Mouse (Mus musculus) forebrain, embryonic 12.5 days (tissue): ENCODE data around the gene Mgme1. TPM values are rescaled to one million over a fixed set of nuclear protein-coding genes. Genes with fewer than 3 reads are reported as not detected.
A peak's percentile ranks its signal among the peaks of the same experiment; 100 is the strongest.

Source experiments
- ATAC-seq: fragments of 200-750 bp; cut with Nextera tagmentation; 2 replicates; pipeline ENCODE4 v1.8.0; 2017; ENCODE audit warnings: moderate TSS enrichment; ENCODE audit not compliant: low FRiP score
- H3K27ac ChIP-seq: fragments of 300-500 bp; sonication (generic); 2 replicates; pipeline ENCODE4 v1.5.1; 2016; ENCODE audit warnings: mild to moderate bottlenecking
- H3K27me3 ChIP-seq: fragments of 300-500 bp; sonication (generic); 2 replicates; pipeline ENCODE4 v1.6.1; 2016; ENCODE audit warnings: mild to moderate bottlenecking
- H3K36me3 ChIP-seq: fragments of 300-500 bp; sonication (generic); replicated peaks from 2 replicates; pipeline ENCODE4 v1.6.1; 2016; ENCODE audit warnings: mild to moderate bottlenecking
- H3K4me1 ChIP-seq: fragments of 300-500 bp; sonication (generic); 2 replicates; pipeline ENCODE4 v1.6.1; 2016
- H3K4me2 ChIP-seq: fragments of 300-500 bp; sonication (generic); 2 replicates; pipeline ENCODE4 v1.6.1; 2016; ENCODE audit warnings: mild to moderate bottlenecking, moderate library complexity
- H3K4me3 ChIP-seq: fragments of 300-500 bp; sonication (generic); replicated peaks from 2 replicates; pipeline ENCODE4 v1.5.1; 2016; ENCODE audit warnings: mild to moderate bottlenecking
- H3K9ac ChIP-seq: fragments of 300-500 bp; sonication (generic); 2 replicates; pipeline ENCODE4 v1.6.1; 2016; ENCODE audit warnings: mild to moderate bottlenecking
- H3K9me3 ChIP-seq: fragments of 300-500 bp; sonication (generic); 2 replicates; pipeline ENCODE4 v1.6.1; 2016
- WGBS: fragments of 180-500 bp; shearing (Covaris S2); methylation state at CpG from one replicate; pipeline ENCODE4 v1.1.7; 2016; 5-methylcytosine and 5-hydroxymethylcytosine counted together
- polyA plus RNA-seq: library from polyadenylated mRNA; unstranded; fragments of >200 nt; fragmentation: Nextera tagmentation; extraction: Ambion mirVana; gene quantifications from 2 replicates; pipeline ENCODE4 v1.2.1, GENCODE M21; 2016

The Mgme1 gene
- polyA plus RNA-seq = 17.5 and 17.9 TPM in 2 replicates

DNA sequence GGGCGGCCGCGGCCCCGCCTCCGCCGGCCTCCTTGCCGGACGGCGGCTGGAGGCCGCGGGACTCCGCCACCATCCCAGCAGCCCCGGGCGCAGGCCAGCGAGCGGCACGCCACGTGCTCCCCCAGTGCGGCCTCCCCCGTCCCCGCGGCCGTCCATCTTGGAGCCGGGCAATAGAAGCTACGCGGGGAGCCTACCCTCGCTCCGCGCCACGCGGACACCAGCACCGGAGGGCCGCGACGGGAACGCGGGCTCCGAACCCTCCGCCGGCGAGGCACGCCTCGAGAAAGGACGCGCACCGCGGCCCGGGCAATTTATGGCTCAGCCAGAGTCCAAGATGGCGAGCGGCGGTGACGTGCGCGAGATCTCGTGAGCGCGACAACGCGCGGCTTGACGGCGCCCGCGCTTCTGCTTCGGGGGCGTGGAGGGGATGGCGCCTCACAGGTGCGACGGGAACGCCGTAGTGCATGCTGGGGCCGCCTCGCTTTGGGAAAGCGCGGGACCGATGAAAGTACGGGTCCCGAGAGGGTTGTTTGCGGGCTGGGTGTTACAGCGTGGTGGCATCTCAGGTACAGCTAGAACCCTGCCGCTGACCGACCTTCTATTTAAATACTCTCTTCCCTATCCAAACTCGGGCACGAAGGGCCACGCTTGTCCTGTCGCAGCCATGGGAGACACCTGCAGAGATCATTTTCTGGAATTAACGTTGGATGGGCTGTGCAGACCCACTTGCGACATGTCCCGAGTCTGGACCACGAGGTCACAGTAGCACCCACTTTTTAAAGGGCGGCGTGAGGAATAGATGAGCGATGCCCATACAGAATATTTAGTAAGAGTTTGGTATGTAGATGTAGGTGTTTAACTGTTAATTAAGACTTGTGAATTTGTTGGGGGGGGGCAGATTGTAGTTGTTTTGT, at the start of gene Mgme1, which contains the start of gene Snx5:
TSS of gene Mgme1 (plus strand) at position 157 of the 914 bp plus-strand sequence.
TSS of gene Snx5 (minus strand) at position 400 of the 914 bp plus-strand sequence.
- Histone ChIP-seq H3K27me3 (no peaks in the 10 kb centered on the region), H3K27ac (peak within 1 kb of the TSS; percentile 90), H3K9me3 (no peaks in the 10 kb centered on the region), H3K4me1 (peaks cover 41% of the 10 kb centered on the region), H3K36me3 (no peaks in the 10 kb centered on the region), H3K9ac (peak within 1 kb of the TSS; percentile 98), H3K4me3 (peak within 1 kb of the TSS; percentile 88), H3K4me2 (peak within 1 kb of the TSS; percentile 60)
- peak; percentile 97 for ATAC-seq
- WGBS = under 1% methylated on average over 86 of the region's 93 CpGs

DNA sequence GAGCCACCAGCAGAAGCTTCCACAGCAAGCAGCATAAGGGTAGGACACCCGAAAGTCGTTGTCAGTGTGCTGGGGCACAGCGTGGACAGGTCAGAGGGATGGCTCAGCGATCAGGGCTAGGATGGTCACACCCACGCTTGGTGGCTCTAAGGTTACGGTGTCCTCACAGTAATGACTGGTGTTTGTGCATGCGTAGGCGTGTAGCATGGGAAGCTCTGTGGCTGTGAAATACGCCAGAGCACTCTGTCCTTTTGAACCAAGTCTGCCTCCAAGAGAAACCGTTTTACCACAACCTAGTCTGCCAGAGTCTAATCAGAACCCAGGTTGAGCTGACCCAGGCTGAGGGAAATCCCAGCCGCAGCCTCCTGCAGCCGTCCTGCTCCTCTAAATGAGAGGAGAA, 46.1 kb upstream of the Mgme1 start:
- no peak for ATAC-seq
- no peak overlapping the region for H3K27ac ChIP-seq
- no peak overlapping the region for H3K4me2 ChIP-seq
- no peaks in the 10 kb centered on the region for H3K27me3 ChIP-seq
- H3K9me3 ChIP-seq = no peaks in the 10 kb centered on the region
- no peak overlapping the region for H3K4me3 ChIP-seq
- no peaks in the 10 kb centered on the region for H3K36me3 ChIP-seq
- H3K4me1 ChIP-seq = no peaks in the 10 kb centered on the region
- WGBS = 71% methylated on average over 12 of the region's 12 CpGs
- no peak overlapping the region for H3K9ac ChIP-seq

DNA sequence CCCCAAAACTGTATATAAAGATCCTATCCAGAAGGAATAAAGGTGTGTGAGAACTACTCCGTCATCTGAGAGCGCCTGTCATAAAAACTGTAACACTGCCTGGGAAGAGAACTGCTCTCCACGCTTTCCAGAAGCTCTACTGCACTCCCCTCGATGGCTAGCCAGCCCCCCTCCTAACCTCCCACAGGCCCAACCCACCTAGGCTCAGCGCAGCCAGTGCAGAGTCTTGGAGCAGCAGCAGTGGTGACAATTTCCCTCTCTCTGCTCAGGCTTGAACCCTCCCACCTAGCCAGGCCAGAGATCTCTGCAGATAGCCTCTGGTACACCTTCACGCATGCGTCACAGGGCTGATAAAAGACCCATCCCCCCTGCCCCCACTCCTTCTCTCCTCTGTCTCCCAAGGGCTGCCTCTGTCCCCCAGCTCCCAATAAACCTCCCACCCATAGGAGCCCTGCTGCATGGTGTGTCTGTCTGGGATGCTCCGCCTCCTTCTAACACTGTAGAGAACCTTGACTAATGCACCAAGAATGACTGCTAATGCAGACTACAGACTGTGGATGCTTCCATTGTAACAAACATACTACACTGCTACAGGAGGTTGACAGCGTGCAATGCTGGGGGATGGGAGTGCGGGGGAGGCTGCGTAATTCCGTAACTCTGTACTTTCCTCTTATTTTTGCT, 43.4 kb upstream of the Mgme1 start:
- no peak overlapping the region for H3K9ac ChIP-seq
- no peak overlapping the region for H3K27ac ChIP-seq
- 90% methylated on average over 12 of the region's 12 CpGs for WGBS
- no peak overlapping the region for H3K4me3 ChIP-seq
- no peak overlapping the region for H3K4me2 ChIP-seq
- no peaks in the 10 kb centered on the region for H3K36me3 ChIP-seq
- no peaks in the 10 kb centered on the region for H3K9me3 ChIP-seq
- no peak for ATAC-seq
- H3K4me1 ChIP-seq = no peaks in the 10 kb centered on the region
- H3K27me3 ChIP-seq = no peaks in the 10 kb centered on the region

DNA sequence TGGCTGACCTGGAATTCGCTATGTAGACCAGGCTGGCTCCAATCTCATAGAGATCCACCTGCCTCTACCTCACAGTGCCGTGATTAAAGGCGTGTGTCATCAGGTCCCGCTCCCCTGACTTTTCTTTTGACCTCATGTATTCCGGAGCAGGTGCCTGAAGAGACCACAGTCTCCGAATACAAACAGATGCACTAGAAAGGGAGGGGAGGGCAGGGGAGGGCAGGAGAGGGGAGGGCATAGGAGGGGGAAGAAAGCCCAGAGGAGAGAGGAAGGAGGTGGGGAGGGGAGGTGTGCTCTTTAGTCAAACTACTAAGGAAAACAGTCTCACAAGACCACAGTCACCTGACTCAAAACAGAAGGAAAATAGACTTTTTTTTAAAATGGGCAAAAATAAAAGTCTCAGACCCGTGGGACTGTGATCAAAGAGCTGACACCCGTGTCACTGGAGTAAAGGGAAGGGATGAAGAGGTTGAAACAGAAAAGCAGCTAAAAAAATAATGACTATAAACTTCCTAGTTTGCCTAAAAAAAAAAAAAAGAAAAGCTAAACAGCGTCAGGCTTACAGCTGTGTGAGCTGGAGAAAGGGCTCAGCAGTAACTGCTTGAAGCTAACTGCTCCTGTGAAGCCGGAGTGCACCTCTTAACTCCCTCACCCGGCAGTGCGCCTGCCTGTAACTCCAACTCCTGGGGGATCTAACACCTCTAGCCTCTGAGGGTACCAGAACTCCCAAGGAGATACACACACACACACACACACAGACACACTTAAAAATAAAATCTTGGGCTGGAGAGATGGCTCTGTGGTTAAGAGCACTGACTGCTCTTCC, 41.7 kb upstream of the Mgme1 start:
- no peak overlapping the region for H3K9ac ChIP-seq
- H3K4me3 ChIP-seq = no peak overlapping the region
- no peak for ATAC-seq
- WGBS = 77% methylated on average over 12 of the region's 12 CpGs
- no peaks in the 10 kb centered on the region for H3K27me3 ChIP-seq
- H3K4me1 ChIP-seq = no peaks in the 10 kb centered on the region
- no peaks in the 10 kb centered on the region for H3K9me3 ChIP-seq
- no peaks in the 10 kb centered on the region for H3K36me3 ChIP-seq
- H3K4me2 ChIP-seq = no peak overlapping the region
- no peak overlapping the region for H3K27ac ChIP-seq

DNA sequence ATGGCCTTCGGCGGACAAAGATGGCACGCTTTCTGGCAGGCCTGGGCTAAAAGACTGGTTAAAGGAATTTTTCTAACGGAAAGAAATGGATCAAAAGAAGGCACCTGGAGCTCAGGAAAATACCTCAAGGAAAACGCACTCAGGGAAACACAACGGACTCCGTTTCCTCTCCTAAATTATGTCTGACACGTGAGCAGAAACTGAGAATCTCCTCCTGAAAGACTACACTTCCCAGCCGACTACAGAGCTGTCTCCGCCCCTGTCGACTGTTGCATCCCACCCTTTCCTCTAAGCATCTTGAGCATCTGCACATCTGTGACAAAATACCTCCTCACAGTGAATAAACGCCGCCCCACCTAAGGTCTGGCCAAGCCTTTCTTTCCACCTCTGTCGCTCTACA, 40.8 kb upstream of the Mgme1 start:
- Histone ChIP-seq H3K9me3 (no peaks in the 10 kb centered on the region), H3K9ac (no peak overlapping the region), H3K4me3 (no peak overlapping the region), H3K4me2 (no peak overlapping the region), H3K27me3 (no peaks in the 10 kb centered on the region), H3K4me1 (no peaks in the 10 kb centered on the region), H3K27ac (no peak overlapping the region), H3K36me3 (no peaks in the 10 kb centered on the region)
- no peak for ATAC-seq
- 92% methylated on average over 14 of the region's 14 CpGs for WGBS

DNA sequence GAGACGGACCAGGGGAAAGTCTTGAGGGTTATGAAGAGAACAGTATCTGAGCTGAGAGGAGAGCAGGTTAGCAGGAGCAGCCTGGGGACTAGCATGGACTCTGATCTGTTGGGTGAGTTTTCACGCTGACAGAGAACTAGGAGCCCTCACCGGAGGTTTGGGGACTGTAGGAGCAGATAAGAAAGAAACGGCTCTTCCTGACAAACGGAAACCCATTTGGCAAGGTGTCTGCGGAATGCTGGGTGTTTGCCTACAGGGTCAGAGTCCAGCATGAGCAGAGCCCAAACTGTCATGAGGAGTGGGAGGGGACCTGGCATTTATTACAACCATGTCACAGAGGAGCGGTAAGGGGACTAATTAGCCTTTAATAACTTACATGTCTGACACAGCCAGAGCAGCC, 40.0 kb upstream of the Mgme1 start:
- no peaks in the 10 kb centered on the region for H3K9me3 ChIP-seq
- no peak overlapping the region for H3K9ac ChIP-seq
- H3K4me1 ChIP-seq = no peaks in the 10 kb centered on the region
- no peak for ATAC-seq
- no peak overlapping the region for H3K4me3 ChIP-seq
- H3K27ac ChIP-seq = no peak overlapping the region
- H3K36me3 ChIP-seq = no peaks in the 10 kb centered on the region
- no peak overlapping the region for H3K4me2 ChIP-seq
- WGBS = 84% methylated on average over 7 of the region's 7 CpGs
- no peaks in the 10 kb centered on the region for H3K27me3 ChIP-seq

DNA sequence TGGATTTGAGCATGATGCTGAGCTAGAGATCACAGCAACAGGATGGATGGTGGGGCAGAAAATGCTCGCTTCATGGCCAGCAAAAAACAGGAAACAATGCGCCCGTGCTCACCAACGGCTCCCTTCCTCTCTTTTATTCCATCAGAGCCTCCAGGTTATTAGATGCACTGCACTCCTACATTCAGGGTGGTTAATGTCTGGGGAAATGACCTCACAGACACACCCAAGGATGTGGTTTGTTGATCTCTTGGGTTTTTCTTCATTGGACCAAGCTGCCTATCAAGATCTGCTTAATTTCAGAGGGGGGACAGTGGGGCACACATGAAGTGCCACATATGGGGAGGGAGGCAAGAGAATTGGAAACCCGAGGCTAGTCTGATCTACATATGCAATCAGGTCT, 39.3 kb upstream of the Mgme1 start:
- Histone ChIP-seq H3K27me3 (no peaks in the 10 kb centered on the region), H3K36me3 (no peaks in the 10 kb centered on the region), H3K4me2 (no peak overlapping the region), H3K9me3 (no peaks in the 10 kb centered on the region), H3K4me3 (no peak overlapping the region), H3K9ac (no peak overlapping the region), H3K27ac (no peak overlapping the region), H3K4me1 (no peaks in the 10 kb centered on the region)
- 77% methylated on average over 5 of the region's 5 CpGs for WGBS
- ATAC-seq = no peak

DNA sequence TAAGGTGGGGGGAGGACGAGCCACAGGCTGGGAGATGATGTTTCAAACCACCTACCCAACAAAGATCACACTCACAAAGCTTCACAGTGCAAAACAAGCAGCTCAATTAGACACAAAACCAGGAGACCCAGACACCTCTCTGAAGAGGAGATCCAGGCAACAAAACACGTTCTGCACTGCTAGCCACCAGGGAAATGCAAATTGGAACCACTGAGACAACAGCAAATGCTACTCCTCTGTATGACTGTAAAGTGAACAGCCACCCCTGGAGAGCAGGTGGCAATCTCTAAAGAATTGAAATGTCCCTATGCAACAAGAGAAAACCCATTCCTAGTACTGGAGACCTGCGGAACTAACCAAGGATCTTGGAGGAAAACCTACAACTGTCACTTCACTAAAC, 36.9 kb upstream of the Mgme1 start:
- H3K9ac ChIP-seq = no peak overlapping the region
- H3K4me2 ChIP-seq = no peak overlapping the region
- WGBS = 58% methylated on average over 3 of the region's 3 CpGs
- ATAC-seq = no peak
- H3K9me3 ChIP-seq = no peaks in the 10 kb centered on the region
- no peak overlapping the region for H3K4me3 ChIP-seq
- 0 out of 2 replicates have a peak, but pooled peaks cover 2% of the 10 kb centered on the region for H3K4me1 ChIP-seq
- no peak overlapping the region for H3K27ac ChIP-seq
- no peaks in the 10 kb centered on the region for H3K27me3 ChIP-seq
- no peaks in the 10 kb centered on the region for H3K36me3 ChIP-seq

DNA sequence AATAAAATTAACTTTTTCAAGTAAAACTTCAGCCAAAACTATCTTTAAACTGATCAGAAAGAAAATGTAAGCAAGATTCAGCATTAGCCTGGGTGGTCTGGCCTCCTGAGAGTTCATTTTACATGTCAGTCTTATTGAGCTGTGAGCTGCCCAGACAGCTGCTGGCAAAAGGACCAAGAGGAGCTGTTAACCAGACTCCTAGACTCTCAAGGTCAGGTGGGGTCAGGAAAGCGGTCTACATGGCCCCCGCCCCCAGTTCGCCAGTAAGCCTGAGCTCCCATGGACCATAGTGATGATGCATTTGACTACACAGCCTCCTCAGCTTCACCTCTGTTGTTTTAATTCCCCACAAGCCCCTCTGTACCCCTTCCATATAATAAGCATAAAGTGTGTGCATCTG, 34.7 kb upstream of the Mgme1 start:
- Histone ChIP-seq H3K27me3 (no peaks in the 10 kb centered on the region), H3K9ac (no peak overlapping the region), H3K9me3 (no peaks in the 10 kb centered on the region), H3K27ac (no peak overlapping the region), H3K4me2 (no peak overlapping the region), H3K36me3 (no peaks in the 10 kb centered on the region), H3K4me1 (0 out of 2 replicates have a peak, but pooled peaks cover 2% of the 10 kb centered on the region), H3K4me3 (no peak overlapping the region)
- no peak for ATAC-seq
- WGBS = 74% methylated on average over 3 of the region's 3 CpGs

DNA sequence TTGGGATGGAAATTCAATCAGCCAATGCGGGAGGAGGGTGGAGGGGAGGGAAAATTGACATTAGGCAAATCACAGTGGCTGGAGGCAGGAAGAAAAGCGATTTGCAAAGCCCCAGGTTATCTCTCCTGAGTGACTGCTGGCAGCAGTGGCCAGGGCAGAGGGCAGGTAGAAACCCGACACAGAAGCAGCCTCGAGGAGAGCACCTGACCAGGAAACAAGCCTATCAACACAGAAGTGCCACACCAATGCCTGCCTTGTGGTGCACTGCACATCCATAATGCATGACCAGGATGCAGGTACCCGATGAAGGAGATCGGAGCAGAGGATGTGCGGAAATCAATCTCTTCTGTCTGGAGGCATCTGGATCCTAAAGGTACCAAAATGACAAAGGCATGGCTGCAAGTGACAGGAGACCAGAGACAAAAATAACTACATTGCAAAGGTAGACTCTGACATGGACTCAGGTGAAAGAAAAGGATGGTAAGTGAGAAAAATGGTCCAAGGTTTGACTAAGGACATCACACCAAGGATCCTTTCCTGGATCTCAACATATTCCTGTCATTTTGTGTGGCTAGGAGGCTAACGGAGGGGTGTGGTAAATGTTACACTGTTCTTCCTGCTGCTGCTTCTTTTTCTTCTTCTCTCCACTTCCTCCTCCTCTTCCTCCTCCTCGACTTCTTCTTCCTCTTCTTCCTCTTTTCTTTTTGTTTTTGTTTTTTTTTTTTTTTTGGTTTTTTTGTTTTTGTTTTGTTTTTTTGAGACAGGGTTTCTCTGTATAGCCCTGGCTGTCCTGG, 33.5 kb upstream of the Mgme1 start:
- no peaks in the 10 kb centered on the region for H3K9me3 ChIP-seq
- H3K9ac ChIP-seq = no peak overlapping the region
- no peak overlapping the region for H3K4me3 ChIP-seq
- H3K36me3 ChIP-seq = no peaks in the 10 kb centered on the region
- WGBS = 68% methylated on average over 9 of the region's 9 CpGs
- H3K27ac ChIP-seq = no peak overlapping the region
- ATAC-seq = no peak
- 0 out of 2 replicates have a peak, but pooled peaks cover 2% of the 10 kb centered on the region for H3K4me1 ChIP-seq
- H3K27me3 ChIP-seq = no peaks in the 10 kb centered on the region
- no peak overlapping the region for H3K4me2 ChIP-seq

DNA sequence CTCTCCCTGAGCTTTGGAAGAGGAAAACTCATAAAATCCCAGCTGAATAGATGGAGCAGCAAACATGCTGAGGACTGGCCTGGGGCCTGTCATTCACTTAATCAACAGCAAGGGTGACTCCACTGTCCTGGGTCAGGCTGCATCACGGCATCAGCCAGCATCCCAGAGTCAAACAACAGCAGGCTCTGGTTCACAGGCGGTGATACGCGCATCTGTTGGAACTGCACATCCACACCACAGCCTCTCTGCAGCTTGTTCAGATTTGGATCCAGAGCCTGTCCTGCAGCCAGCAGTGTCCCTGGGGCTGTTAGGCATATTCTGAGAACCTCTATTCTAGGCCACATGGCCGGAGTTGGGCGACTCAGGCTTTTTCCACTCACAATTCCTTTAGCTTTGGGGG, 32.1 kb upstream of the Mgme1 start:
- no peaks in the 10 kb centered on the region for H3K9me3 ChIP-seq
- H3K27me3 ChIP-seq = no peaks in the 10 kb centered on the region
- no peak overlapping the region for H3K27ac ChIP-seq
- no peak overlapping the region for H3K4me2 ChIP-seq
- ATAC-seq = no peak
- H3K36me3 ChIP-seq = no peaks in the 10 kb centered on the region
- 0 out of 2 replicates have a peak, but pooled peaks cover 2% of the 10 kb centered on the region for H3K4me1 ChIP-seq
- H3K9ac ChIP-seq = no peak overlapping the region
- H3K4me3 ChIP-seq = no peak overlapping the region
- 83% methylated on average over 6 of the region's 6 CpGs for WGBS
